Mouse (Mus musculus) E14TG2a.4 (cell line): ENCODE data around the gene Tmem135.

Experiments used
- H3K27me3 ChIP-seq: 2 replicates; pipeline ENCODE4 v1.6.1; 2014; ENCODE audit warnings: low read length, control low read depth; ENCODE audit not compliant: insufficient read depth
- H3K36me3 ChIP-seq: 2 replicates; pipeline ENCODE4 v1.6.1; 2014; ENCODE audit warnings: low read length, control low read depth; ENCODE audit not compliant: insufficient read depth
- H3K4me1 ChIP-seq: replicated peaks from 2 replicates; pipeline ENCODE4 v1.6.1; 2014; ENCODE audit warnings: low read depth, low read length, control low read depth
- H3K4me3 ChIP-seq: replicated peaks from 2 replicates; pipeline ENCODE4 v1.5.1; 2014; ENCODE audit warnings: mild to moderate bottlenecking, low read length
- H3K9me3 ChIP-seq: 2 replicates; pipeline ENCODE4 v1.6.1; 2014; ENCODE audit warnings: low read length, control low read depth
- CTCF ChIP-seq: conservative IDR thresholded peaks from 2 replicates; pipeline ENCODE4 v1.5.1; 2014; ENCODE audit warnings: low read length
- NANOG ChIP-seq: IDR thresholded peaks from 2 replicates; pipeline ENCODE4 v1.6.1; 2014; ENCODE audit warnings: borderline replicate concordance, low read length, mixed read lengths
- POU5F1 ChIP-seq: IDR thresholded peaks from 2 replicates; pipeline ENCODE4 v1.6.1; 2014; ENCODE audit warnings: low read length, borderline replicate concordance

Tmem135 gene

DNA sequence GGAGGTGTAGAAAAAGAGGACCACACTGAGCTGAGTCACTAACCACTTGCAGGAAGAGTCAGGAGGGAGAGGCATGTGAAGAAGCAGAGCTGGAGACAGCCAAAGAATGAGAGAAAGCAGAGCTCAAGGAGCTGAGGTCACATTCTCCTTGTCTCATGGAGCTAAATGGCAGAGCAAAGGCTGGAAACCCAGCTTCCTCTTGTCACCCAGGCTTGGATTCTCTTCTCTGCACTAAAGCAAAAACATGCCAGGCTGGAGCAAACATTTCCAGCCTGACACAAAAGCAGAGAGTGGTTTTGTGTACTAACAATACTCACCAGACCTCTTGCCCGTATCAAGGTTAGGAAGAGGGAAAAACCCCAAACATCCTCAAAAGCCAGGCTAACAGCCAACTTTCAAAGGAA, 287.8 kb downstream of the Tmem135 start:
- H3K27me3 ChIP-seq = no peaks in the 10 kb centered on the region
- H3K9me3 ChIP-seq = no peaks in the 10 kb centered on the region
- no peaks in the 10 kb centered on the region for H3K4me1 ChIP-seq
- H3K4me3 ChIP-seq = no peak overlapping the region
- TF ChIP-seq NANOG (no peak), CTCF (no peak), POU5F1 (no peak)
- H3K36me3 ChIP-seq = no peaks in the 10 kb centered on the region

DNA sequence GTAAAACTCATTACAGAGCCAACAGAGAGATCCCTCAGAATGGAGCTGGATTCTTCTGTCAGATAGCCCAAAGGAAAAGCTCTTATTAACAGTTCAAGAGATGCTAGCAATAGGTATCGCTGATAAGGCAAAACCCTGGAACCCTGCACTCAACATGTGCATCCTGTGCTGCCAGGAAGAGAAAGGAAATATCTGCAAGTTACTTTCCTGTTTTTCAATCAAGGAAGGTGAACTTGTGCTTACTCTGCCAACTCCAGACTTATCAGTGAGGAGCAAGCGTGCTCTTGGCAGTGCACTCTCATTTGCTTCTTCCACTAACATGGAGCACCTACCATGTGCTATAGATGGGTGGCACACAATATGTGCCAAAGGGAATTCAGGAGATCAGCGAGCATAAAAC, 288.4 kb downstream of the Tmem135 start:
- no peak for TF ChIP-seq NANOG
- TF ChIP-seq CTCF = no peak
- no peak for TF ChIP-seq POU5F1
- H3K4me3 ChIP-seq = no peak overlapping the region
- no peaks in the 10 kb centered on the region for H3K27me3 ChIP-seq
- no peaks in the 10 kb centered on the region for H3K9me3 ChIP-seq
- no peaks in the 10 kb centered on the region for H3K4me1 ChIP-seq
- no peaks in the 10 kb centered on the region for H3K36me3 ChIP-seq

DNA sequence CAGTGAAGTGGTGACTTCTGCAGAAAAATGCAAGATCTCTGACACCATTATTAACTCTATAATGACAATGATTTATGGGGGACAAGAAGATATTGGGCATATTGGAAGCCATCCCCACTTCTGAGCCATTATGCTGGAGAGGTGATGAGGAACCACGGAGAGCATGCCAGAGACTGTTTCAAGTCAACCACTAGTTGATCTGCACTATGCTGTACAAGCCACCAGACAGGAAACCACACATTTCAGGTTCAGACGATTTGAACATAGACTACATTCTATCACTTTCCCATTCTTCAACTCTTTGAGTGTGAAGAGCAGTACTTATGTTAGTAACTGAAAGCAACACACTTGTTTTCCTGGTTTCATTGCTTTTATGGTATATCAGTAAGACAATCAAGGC, 297.6 kb downstream of the Tmem135 start:
- Histone ChIP-seq H3K27me3 (no peaks in the 10 kb centered on the region), H3K36me3 (no peaks in the 10 kb centered on the region), H3K9me3 (no peaks in the 10 kb centered on the region), H3K4me3 (no peak overlapping the region), H3K4me1 (no peaks in the 10 kb centered on the region)
- TF ChIP-seq NANOG = no peak
- TF ChIP-seq POU5F1 = no peak
- no peak for TF ChIP-seq CTCF

DNA sequence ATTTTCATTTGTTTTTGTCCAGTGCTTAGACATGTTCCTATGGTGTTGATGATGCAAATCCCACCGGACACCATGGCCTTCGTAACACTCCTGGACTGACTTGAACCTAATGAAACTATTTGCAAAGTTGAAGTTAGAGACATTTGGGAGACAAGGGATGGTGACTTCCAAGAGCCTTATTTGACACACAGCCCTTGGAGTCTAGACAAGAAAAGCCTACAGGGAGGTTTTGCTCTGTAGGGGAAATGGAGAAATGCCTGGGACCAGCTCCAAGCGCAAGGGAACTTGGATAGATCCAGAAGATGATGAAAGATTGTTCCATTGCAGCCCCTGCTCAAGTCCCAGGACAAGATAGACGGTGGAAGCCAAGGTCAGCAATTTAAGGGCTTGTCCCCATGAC, 304.3 kb downstream of the Tmem135 start:
- H3K36me3 ChIP-seq = no peaks in the 10 kb centered on the region
- no peak overlapping the region for H3K4me3 ChIP-seq
- H3K9me3 ChIP-seq = no peaks in the 10 kb centered on the region

More for the DNA sequence above, 304.3 kb downstream of the Tmem135 start:
- Histone ChIP-seq H3K4me1 (no peaks in the 10 kb centered on the region), H3K27me3 (no peaks in the 10 kb centered on the region)
- TF ChIP-seq POU5F1 (no peak), CTCF (no peak), NANOG (no peak)
